Mouse (Mus musculus) gastrocnemius, postnatal 36 days (tissue): ENCODE measurements around the gene Gm826. TPM values are rescaled to one million over a fixed set of nuclear protein-coding genes. Genes with fewer than 3 reads are reported as not detected.
A peak's percentile ranks its signal among the peaks of the same experiment; 100 is the strongest.

ENCODE experiments used
- DNase-seq, 2 experiments: peaks; one replicate each; pipeline ENCODE4 v3.0.0; 2022
- intact Hi-C: fragments of 180-260 bp; cut with DNase I; formaldehyde crosslinking; loops from one replicate; pipeline ENCODE4 v1.15.1; 2025
- total RNA-seq, 2 experiments: library from RNA; stranded (reverse); gene quantifications; 2 replicates each; pipeline ENCODE4 v1.2.3; 2021

Gm826 gene
- total RNA-seq, 2 experiments from 2014 or later: 3.0 to 3.4 TPM

DNA sequence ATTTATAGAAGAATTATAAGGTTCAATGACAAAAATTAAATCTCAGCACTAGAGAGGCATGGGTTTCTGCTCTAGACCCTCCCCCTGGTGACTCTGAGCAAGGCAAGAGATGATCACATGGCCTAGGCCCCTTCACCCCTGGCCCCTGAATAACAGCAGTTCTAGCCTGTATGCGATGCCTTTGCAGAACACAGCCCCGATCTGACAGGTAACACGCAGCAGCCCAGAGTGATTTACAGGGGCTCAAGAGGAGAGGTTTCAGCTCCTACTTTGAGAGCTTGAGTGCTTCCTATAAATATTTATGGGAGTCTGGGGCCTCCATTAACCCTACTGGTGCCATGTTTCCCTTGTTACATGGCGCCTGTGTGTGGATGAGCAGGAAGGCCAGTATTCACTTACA is 23.5 kb upstream of the Gm826 start:
- no peak for DNase-seq
- intact Hi-C loops: no loop called here

DNA sequence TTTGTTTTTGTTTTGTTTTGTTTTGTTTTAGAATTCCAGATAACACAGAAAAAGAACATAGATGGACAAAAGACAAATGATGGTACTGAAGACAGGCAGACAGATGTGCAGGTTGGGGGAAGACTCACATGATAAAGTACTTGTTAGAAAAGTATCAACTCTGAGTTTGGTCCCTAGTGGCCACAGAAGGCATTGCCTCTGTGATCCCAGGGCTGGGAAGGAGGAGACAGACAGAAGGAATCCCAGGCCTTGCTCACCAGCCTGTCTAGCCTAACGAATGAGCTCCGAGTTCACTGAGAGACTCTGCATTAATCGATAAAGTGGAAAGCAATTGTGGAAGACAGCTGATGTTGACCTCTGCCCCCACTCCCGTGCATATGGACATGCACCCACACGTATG is 22.2 kb upstream of the Gm826 start:
- intact Hi-C loops: no loop called here
- DNase-seq: no peak

DNA sequence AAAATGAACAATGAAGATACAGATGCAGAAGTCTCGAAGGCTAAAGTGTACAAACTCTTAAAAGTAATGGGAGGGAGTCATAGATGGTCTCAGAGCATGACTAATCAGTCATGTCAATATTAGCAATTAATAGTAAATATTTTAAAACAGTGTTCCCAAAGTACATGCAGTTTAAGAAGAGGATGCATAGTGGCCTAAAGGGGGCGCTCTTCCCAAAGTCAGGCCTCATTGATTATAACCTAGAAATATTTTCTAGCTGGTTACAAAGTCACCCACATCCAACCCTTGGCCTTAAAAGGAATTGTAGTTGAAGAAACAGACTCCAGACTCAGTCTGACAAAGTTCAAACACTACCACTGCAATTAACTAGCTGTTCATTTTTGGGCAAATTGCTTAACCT is 20.4 kb upstream of the Gm826 start:
- DNase-seq: no peak
- intact Hi-C loops: no loop called here

DNA sequence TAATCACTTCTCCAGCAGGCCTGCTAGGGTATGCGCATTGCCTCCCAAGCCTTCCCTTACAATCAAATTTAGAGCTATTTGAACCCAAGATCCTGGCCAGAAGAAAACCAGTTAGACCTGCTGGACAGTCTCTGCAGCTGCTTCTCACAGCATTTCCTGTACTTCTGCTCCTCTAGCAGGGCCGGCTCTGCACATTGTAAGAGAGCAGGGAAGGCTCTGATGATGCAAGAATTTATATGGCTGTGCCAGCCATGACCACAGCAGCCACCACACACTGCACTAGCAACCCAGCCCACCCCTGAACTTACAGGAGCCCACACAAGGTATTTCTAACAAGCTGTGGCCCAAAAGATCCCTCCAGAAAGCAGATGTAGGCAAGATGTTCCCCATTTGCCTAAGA is 19.6 kb upstream of the Gm826 start:
- intact Hi-C loops: no loop called here
- DNase-seq: no peak

DNA sequence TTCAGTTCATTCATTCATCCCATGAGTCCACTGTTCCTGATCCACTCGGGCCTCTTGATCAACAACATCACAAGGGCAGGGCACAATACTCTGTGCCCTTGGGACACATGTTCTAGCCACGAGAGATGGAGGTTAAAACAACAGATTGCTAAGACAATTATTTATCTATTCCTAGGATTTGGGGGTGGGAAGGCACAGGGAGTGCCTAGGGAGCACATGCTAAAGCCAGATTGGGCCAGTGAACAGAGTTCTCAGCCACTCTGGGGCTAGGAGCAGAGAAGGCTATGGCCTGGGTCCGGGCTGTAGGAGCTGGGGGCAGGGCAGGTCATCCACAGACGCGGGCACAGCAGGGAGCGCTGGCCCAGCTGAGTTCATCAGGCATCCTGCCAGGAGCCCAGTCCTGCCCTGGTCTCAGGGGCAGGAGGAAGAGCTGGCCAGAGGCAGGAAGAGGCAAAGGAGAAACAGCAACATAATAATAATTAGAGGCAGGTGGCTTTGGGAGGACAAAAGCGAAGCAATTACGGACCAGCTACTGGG is 17.1 kb upstream of the Gm826 start:
- DNase-seq: no peak
- intact Hi-C loops: no loop called here

DNA sequence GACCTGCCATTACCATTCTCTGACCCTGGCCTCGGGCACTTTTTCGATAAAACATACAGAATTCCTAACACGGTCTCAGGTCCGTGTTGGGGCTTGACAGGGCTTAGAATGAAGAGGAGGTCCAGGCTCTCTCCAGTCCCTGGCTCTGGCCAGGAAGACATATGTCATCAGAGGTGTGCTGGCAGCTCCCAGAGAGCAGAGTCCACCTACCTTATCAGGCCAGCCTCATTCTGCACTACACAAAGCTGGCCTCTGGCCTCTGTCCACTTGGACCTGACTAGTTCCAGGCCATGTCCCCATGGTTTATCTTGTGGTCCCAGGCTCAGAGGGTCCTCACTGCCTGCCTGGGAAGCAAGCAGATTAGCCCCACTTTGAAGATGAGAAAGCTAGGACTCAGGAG is 15.6 kb upstream of the Gm826 start:
- DNase-seq: no peak
- intact Hi-C loops: no loop called here

DNA sequence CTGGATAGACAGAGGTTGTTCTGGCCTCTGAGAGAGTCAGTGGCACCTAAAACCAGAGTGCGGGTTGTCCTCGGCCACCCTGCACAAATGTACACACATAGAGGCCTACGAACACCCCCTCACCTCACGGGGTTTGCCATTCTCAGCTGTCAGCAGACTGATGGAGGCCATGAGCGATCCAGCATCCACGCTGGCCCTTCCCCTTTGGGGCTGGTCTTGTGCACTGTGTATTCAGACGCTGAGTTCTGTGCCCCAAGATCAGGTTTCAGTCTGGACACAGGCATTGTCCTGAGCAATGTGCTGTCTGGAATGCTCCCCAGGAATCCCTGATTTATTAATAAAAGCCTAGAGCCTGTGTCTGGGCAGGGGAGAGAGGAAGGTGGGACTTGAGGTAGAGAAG is 14.8 kb upstream of the Gm826 start:
- intact Hi-C loops: no loop called here
- no peak for DNase-seq

DNA sequence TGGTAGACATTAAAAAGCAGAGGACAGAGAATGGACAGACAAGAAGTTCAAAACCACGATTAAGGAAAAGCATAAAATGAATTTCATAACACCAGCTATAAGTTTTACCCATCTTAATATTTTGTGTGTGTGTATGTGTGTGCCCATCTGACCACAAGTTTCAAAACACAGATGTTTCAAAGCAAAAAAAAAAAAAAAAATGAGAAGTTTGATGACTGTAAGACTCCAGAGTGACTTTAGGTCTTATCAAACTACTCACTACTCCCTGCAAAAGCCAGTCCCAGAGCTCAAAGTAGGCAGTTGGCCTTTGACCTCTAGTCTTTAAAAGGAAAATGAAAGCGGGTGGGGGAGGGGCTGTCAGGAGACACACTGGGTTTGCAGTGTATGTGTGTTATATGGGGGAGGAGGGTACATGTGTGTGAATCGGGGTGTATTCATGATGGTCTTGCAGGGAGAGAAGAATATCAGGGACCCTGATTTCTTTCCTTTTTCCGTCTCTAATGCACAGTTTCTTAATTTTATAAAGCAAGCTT is 14.2 kb upstream of the Gm826 start:
- intact Hi-C loops: no loop called here
- DNase-seq: no peak

DNA sequence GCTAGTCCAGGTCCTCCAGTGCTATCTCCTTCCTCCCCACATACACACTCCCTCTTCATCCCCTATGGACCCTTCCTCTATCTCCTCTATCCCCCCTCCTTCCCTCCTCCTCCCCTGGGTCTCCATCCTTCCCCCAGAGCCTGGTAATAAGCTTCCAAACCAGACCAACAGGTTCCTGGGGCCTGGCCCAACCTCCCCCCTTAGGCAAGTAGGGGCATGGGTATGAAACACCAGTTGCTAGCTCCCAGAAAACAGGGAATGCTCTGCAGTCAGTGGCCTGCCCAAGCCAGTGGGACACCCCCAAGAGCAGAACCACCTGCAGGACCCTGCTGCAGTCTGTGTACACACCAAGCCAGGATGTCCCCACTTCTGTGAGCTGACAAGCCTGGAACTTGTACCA is 11.7 kb upstream of the Gm826 start:
- no peak for DNase-seq
- intact Hi-C loops: no loop called here

DNA sequence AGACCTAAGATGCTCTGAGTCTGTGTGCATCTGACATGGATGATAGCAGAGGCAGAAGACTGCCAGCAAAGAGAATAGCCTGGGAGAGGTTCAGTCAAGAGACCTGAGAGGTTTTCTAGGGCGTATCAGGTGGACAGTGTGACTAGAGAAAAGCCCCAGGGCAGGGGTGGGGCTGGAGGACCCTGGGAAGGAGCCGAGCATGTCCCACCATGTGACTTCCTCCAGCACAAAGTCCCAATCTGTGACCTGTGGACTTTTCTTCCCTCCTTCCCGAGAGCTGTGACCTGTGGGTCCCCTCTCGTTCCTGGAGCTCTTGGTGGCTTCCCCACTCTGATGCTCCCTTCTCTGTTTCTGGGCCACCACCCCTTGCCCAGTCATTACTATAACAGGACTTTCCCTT is 6.2 kb upstream of the Gm826 start:
- no peak for DNase-seq
- intact Hi-C loops: no loop called here

DNA sequence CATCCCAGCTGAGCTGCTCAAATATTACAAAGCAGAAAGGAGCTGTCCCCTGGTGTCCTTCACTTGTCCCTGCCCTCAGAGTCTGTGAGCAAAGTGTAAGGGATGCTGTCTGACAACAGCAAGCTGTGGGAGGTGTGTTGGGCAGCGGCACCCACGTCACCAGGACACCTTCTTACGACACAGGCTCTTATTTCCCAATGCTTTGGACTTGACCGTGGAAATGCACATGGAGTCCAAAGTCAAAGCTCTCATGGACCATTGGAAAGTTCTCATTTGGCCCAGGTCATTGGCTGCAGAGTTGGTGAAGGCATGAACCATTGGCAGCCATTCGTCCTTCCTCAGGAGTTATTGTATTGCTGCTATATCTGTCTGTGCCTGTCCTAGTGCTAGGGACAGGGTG is 5.6 kb upstream of the Gm826 start:
- intact Hi-C loops: no loop called here
- DNase-seq: no peak

DNA sequence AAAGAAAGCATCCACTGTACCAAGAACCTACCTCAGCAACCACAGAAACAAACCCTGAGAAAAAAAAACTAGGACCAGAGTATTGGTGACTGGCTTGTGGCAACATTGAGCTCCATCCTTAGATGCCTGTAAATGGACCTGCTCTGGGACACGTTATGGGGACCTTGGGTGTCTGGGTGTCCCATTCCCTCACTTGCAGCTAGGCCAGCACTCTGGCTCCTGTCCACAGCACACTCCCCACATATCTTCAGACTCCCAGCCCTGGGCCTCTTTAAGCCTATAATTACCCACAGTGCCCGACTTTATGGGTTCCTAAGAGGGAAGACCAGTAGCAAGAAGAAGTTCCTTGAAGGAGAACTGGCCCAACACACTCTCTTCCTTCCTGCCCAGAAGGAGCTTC is 2.1 kb upstream of the Gm826 start:
- intact Hi-C loops: no loop called here
- DNase-seq: no peak

DNA sequence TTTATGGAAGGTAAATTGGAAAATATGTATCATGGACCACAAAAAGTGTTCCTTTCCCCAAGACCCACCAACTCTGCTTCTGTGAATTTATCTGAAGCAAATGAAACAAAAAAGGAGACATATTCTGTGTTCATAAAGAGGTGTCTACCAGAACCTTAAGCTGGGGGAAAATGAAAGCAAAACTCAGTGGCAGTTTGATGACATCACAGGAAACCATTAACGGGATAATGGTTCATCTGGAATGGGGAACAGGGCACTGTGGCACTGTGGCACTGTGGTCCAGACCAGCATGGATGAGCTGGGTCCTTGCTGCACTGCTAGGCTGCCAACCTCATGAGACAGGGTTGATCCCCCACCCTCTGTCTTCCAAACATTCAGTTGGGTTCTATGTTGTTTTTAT is 1.1 kb upstream of the Gm826 start:
- intact Hi-C loops: no loop called here
- no peak for DNase-seq

DNA sequence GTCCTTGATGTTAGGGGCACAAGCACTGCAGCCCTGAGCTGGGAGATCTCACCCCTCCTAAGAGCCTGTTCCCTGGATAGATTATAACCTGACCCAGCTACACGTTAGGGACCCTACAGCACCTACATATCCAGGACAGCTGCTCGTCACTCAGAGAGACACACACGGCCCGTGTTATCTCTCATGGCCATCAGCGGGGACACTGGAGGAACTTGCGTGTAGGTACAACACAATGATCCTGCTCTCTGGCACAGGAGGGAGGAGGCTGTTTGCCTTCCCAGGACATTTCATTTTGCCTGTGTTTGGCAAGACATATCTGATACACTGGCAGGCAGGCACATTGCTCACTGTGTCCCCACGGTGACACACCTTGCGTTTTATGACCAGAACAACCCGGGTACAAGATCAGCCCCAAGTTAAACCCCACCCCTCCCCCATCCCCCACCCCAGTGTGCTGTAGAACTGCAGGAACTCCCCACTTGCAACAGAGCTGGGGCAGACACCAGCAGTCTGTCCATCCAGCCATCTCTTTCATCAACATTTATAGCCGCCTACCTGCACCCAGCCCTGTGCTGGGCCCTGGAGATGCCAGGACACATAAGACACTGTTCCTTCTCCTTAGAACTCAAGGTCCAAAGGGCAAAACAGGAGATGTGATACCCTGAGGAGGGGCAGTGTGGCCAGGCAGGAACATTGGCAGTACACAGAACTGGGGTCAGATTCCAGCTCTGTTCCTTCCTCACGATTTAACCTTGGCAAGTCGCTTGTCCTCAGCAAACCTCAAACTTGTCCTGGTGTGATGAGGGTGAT is 1.2 kb downstream of the Gm826 start:
- no peak for DNase-seq
- intact Hi-C loops: no loop called here

DNA sequence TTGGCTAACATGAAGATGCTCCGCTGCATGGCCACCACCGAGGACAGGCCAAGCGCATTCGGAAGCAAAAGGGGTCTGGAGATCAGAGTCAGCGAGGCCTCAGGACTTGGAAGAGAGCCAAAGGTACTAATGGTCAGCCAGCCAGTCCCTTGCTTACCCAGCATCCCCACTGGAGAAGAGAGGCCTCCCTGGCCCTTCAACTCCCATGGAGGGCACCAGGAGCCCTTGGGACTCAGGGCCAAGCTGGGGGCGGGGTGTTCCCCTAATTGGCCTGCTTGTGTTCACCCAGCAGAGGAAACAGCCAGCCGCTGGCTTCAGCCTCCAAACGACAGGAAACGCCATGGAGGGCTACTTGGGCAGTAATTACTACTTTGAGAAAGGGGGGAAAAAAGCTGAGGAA is 5.1 kb downstream of the Gm826 start:
- intact Hi-C loops: no loop called here
- DNase-seq: no peak

DNA sequence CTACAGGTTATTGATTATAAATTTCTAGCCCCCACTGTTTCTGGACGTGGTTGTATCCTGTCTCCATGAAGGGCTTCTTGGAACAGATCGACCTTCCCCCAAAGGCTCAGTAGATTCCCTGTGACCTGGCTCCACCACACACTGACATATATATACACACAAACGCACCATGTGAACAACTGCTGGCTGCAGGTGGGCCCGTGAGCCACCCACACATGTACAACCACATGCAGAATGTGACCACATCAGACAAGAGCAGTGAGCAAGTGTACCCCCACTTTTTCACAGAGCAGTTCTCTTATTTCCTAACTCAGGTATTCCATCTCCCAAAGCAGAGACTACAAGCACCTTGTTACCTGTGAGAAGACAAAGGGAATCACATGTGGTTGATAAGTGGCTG is 6.2 kb downstream of the Gm826 start:
- DNase-seq: no peak
- intact Hi-C loops: no loop called here

DNA sequence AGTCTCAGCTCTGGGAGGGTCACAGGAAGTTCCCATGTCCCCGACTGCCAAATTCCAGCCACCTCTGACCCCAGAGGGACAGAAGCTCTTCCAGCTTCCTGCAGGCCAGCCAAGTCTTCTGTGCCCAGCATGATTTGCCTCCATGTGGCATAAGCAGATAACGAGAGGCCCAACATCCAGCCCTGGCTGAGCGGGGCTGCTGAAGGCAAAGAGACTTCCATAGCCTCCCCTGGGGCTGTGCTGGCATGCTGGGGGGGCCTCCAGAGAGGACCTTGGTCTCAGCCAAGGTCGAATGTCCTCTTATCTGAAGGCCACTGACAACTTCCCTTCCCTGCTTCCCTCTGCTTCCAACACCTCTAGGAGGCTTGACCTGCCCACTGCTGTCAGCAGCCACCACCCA is 6.8 kb downstream of the Gm826 start:
- intact Hi-C loops: no loop called here
- no peak for DNase-seq

DNA sequence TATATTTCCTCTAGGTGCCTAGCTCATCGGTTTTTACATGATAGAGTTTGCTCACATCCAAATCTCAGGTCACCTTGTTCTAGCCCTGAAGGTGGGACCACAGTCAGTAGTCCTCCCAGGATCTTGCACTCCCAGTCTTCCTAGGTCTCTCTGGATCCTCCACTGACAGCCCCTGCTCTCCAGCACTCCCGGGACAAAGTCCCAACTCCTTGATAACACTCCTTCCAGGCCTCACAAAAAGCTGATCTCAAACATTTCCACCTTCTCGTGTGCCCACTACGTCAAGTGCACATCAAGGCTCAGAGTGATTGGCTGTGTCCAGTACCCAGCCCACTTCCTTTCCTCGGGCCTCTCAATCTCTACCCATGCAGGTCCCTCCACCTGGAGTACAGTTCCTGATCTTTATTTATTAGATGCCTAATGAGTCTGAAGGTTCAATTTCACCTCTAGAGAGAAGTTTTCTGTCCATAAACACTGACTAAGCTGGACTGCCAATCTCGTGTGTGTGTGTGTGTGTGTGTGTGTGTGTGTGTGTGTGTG is 8.8 kb downstream of the Gm826 start:
- no peak for DNase-seq
- intact Hi-C loops: no loop called here

DNA sequence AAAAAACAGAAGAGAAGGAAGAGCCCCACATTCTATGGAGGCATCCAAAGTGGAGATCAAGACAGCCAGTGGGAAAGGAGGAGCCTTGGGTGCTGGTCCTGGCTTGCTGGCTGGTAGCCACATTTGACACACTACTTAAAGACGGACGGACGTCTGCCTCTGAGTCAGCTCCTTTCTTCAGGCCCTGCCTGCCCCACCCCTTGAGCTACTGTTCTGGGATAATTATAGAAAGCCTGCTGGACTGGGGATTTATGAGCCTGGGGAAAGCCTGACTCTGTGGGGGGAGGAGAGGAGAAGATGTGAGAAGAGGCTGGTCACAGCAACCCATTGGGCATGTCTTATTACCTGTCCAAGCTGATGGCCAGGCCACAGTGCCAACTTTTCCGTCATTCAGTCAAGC is 12.1 kb downstream of the Gm826 start:
- DNase-seq: peak in 1 of 2 experiments; percentile 37

DNA sequence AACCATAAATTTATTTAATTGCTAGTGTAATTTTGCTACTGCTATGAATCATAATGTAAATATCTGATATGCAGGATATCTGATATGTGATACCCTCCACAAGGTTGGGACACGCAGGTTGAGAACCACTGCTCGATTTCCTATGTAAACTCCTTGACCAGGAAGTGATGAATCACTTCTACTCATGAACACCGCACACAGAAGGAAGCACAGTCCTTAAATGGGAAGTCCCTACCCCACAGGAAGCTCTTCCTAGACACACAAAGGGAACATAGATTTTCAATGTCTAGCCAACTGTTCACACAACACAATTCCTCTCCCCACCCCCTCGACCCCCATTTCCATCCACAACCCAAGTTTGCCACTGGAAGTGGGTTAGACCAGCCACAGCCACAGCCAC is 15.7 kb downstream of the Gm826 start:
- intact Hi-C loops: no loop called here
- no peak for DNase-seq

More for the DNA sequence above, 12.1 kb downstream of the Gm826 start:
- intact Hi-C loops: no loop called here

DNA sequence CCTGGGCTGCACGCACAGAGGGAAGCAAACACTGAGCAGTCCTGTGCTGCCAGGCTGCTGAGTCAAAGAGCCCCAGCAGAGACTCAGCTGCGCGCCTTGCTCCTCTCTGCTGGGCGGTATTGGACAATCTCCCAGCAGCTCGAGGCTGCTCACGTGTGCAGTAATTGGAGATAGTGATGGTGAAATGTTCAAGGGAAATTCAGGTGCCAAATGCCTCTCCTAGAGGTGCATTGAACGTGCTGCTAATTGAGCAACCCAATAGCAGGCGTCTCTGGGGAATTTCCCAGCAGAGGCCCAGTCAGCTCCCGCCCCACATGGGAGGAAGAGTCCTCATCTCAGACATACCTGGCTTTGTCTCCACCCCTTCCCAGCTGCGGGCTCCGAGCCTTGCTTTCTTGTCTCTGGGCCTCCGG is 20.4 kb downstream of the Gm826 start:
- intact Hi-C loops: no loop called here
- DNase-seq: no peak

DNA sequence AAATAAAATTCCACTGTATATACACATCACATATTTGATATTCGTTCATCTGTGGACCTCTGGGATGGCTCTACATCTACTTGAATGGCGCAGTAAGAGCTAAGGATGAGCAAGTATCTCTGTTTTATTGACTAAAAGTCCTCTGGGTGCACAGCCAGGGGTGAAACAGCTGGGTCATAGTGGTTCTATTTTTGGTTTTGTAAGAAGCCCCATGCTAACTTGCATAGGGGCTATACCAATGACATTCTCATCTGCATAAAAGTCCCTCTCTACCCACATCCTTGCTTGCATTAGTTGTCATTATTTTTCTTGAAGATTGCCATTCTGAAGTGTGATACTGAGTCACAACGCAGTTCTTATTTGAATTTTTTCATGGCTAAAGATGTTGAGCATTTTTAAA is 28.9 kb downstream of the Gm826 start:
- intact Hi-C loops: no loop called here
- DNase-seq: no peak
